Mouse (Mus musculus): ENCODE data around the gene Zfp280d.

The Zfp280d gene

GRCm38 (mm10) chr9:72289094-72289493 lies 14.4 kb downstream of the Zfp280d start:
- Histone ChIP-seq H3K27me3 (ENCODE audit: control insufficient read depth, insufficient read depth, low read length, poor library complexity, severe bottlenecking) (no peaks in the 10 kb centered on the region), H3K36me3 (ENCODE audit: control insufficient read depth, insufficient read depth, low read length, poor library complexity, severe bottlenecking) (0 out of 2 replicates have a peak, but pooled peaks cover 2% of the 10 kb centered on the region)
- no peak for DNase-seq (ENCODE audit: low read depth, low spot score)

GRCm38 (mm10) chr9:72294076-72294475 lies 19.4 kb downstream of the Zfp280d start:
- Histone ChIP-seq H3K27me3 (ENCODE audit: control insufficient read depth, insufficient read depth, low read length, poor library complexity, severe bottlenecking) (no peaks in the 10 kb centered on the region; the same call in 1 of the 2 replicates), H3K36me3 (ENCODE audit: control insufficient read depth, insufficient read depth, low read length, poor library complexity, severe bottlenecking) (peaks cover 4% of the 10 kb centered on the region; the same call in 1 of the 2 replicates)
- no peak for DNase-seq (ENCODE audit: low read depth, low spot score)

GRCm38 (mm10) chr9:72309765-72310164 lies 35.1 kb downstream of the Zfp280d start:
- no peak for DNase-seq (ENCODE audit: low read depth, low spot score)

GRCm38 (mm10) chr9:72333221-72333620 lies 58.6 kb downstream of the Zfp280d start:
- peaks cover 6% of the 10 kb centered on the region; the same call in 1 of the 2 replicates for H3K36me3 ChIP-seq (ENCODE audit: control insufficient read depth, insufficient read depth, low read length, poor library complexity, severe bottlenecking)
- DNase-seq (ENCODE audit: low read depth, low spot score), result no peak
- no peaks in the 10 kb centered on the region for H3K27me3 ChIP-seq (ENCODE audit: control insufficient read depth, insufficient read depth, low read length, poor library complexity, severe bottlenecking)

More at GRCm38 (mm10) chr9:72309765-72310164, 35.1 kb downstream of the Zfp280d start:
- Histone ChIP-seq H3K27me3 (ENCODE audit: control insufficient read depth, insufficient read depth, low read length, poor library complexity, severe bottlenecking) (no peaks in the 10 kb centered on the region), H3K36me3 (ENCODE audit: control insufficient read depth, insufficient read depth, low read length, poor library complexity, severe bottlenecking) (0 out of 2 replicates have a peak, but pooled peaks cover 1% of the 10 kb centered on the region)

GRCm38 (mm10) chr9:72336069-72336468 lies 61.4 kb downstream of the Zfp280d start:
- H3K27me3 ChIP-seq (ENCODE audit: control insufficient read depth, insufficient read depth, low read length, poor library complexity, severe bottlenecking), result no peaks in the 10 kb centered on the region
- peaks cover 8% of the 10 kb centered on the region; the same call in 1 of the 2 replicates for H3K36me3 ChIP-seq (ENCODE audit: control insufficient read depth, insufficient read depth, low read length, poor library complexity, severe bottlenecking)
- DNase-seq (ENCODE audit: low read depth, low spot score), result no peak

- H3K36me3 ChIP-seq (ENCODE audit: control insufficient read depth, insufficient read depth, low read length, poor library complexity, severe bottlenecking), result peaks cover 6% of the 10 kb centered on the region; the same call in 1 of the 2 replicates
- no peaks in the 10 kb centered on the region for H3K27me3 ChIP-seq (ENCODE audit: control insufficient read depth, insufficient read depth, low read length, poor library complexity, severe bottlenecking)
- DNase-seq (ENCODE audit: low read depth, low spot score), result no peak
These were observed 64.5 kb downstream of the Zfp280d start for GRCm38 (mm10) chr9:72339119-72339518.

GRCm38 (mm10) chr9:72343844-72344243 lies 69.2 kb downstream of the Zfp280d start:
- no peaks in the 10 kb centered on the region for H3K27me3 ChIP-seq (ENCODE audit: control insufficient read depth, insufficient read depth, low read length, poor library complexity, severe bottlenecking)
- H3K36me3 ChIP-seq (ENCODE audit: control insufficient read depth, insufficient read depth, low read length, poor library complexity, severe bottlenecking), result 0 out of 2 replicates have a peak, but pooled peaks cover 3% of the 10 kb centered on the region
- DNase-seq (ENCODE audit: low read depth, low spot score), result no peak

- Histone ChIP-seq H3K36me3 (ENCODE audit: control insufficient read depth, insufficient read depth, low read length, poor library complexity, severe bottlenecking) (no peaks in the 10 kb centered on the region), H3K27me3 (ENCODE audit: control insufficient read depth, insufficient read depth, low read length, poor library complexity, severe bottlenecking) (no peaks in the 10 kb centered on the region)
- DNase-seq (ENCODE audit: low read depth, low spot score), result no peak
These were observed 97.7 kb downstream of the Zfp280d start for GRCm38 (mm10) chr9:72372359-72372758.

GRCm38 (mm10) chr9:72374074-72374473 lies 99.4 kb downstream of the Zfp280d start:
- Histone ChIP-seq H3K27me3 (ENCODE audit: control insufficient read depth, insufficient read depth, low read length, poor library complexity, severe bottlenecking) (no peaks in the 10 kb centered on the region), H3K36me3 (ENCODE audit: control insufficient read depth, insufficient read depth, low read length, poor library complexity, severe bottlenecking) (no peaks in the 10 kb centered on the region)
- peak; percentile 30 for DNase-seq (ENCODE audit: low read depth, low spot score)

GRCm38 (mm10) chr9:72374996-72375395 lies 100.3 kb downstream of the Zfp280d start:
- no peak for DNase-seq (ENCODE audit: low read depth, low spot score)
- H3K36me3 ChIP-seq (ENCODE audit: control insufficient read depth, insufficient read depth, low read length, poor library complexity, severe bottlenecking), result no peaks in the 10 kb centered on the region
- no peaks in the 10 kb centered on the region for H3K27me3 ChIP-seq (ENCODE audit: control insufficient read depth, insufficient read depth, low read length, poor library complexity, severe bottlenecking)

GRCm38 (mm10) chr9:72375639-72376038 lies 101.0 kb downstream of the Zfp280d start:
- H3K36me3 ChIP-seq (ENCODE audit: control insufficient read depth, insufficient read depth, low read length, poor library complexity, severe bottlenecking), result no peaks in the 10 kb centered on the region
- no peaks in the 10 kb centered on the region for H3K27me3 ChIP-seq (ENCODE audit: control insufficient read depth, insufficient read depth, low read length, poor library complexity, severe bottlenecking)
- DNase-seq (ENCODE audit: low read depth, low spot score), result no peak

GRCm38 (mm10) chr9:72385786-72386185 lies 111.1 kb downstream of the Zfp280d start:
- DNase-seq (ENCODE audit: low read depth, low spot score), result no peak
- H3K36me3 ChIP-seq (ENCODE audit: control insufficient read depth, insufficient read depth, low read length, poor library complexity, severe bottlenecking), result no peaks in the 10 kb centered on the region
- no peaks in the 10 kb centered on the region for H3K27me3 ChIP-seq (ENCODE audit: control insufficient read depth, insufficient read depth, low read length, poor library complexity, severe bottlenecking)

- no peaks in the 10 kb centered on the region for H3K27me3 ChIP-seq (ENCODE audit: control insufficient read depth, insufficient read depth, low read length, poor library complexity, severe bottlenecking)
- H3K36me3 ChIP-seq (ENCODE audit: control insufficient read depth, insufficient read depth, low read length, poor library complexity, severe bottlenecking), result no peaks in the 10 kb centered on the region
- no peak for DNase-seq (ENCODE audit: low read depth, low spot score)
These were observed 114.3 kb downstream of the Zfp280d start for GRCm38 (mm10) chr9:72388934-72389333.

GRCm38 (mm10) chr9:72389431-72390002 lies 114.9 kb downstream of the Zfp280d start:
- no peak for DNase-seq (ENCODE audit: low read depth, low spot score)
- Histone ChIP-seq H3K27me3 (ENCODE audit: control insufficient read depth, insufficient read depth, low read length, poor library complexity, severe bottlenecking) (no peaks in the 10 kb centered on the region), H3K36me3 (ENCODE audit: control insufficient read depth, insufficient read depth, low read length, poor library complexity, severe bottlenecking) (no peaks in the 10 kb centered on the region)

GRCm38 (mm10) chr9:72390321-72391077 lies 115.8 kb downstream of the Zfp280d start:
- DNase-seq (ENCODE audit: low read depth, low spot score), result no peak
- H3K27me3 ChIP-seq (ENCODE audit: control insufficient read depth, insufficient read depth, low read length, poor library complexity, severe bottlenecking), result no peaks in the 10 kb centered on the region
- H3K36me3 ChIP-seq (ENCODE audit: control insufficient read depth, insufficient read depth, low read length, poor library complexity, severe bottlenecking), result no peaks in the 10 kb centered on the region
